7 mouse cellular contexts compared by ENCODE assay signal in the genomic region with DNA sequence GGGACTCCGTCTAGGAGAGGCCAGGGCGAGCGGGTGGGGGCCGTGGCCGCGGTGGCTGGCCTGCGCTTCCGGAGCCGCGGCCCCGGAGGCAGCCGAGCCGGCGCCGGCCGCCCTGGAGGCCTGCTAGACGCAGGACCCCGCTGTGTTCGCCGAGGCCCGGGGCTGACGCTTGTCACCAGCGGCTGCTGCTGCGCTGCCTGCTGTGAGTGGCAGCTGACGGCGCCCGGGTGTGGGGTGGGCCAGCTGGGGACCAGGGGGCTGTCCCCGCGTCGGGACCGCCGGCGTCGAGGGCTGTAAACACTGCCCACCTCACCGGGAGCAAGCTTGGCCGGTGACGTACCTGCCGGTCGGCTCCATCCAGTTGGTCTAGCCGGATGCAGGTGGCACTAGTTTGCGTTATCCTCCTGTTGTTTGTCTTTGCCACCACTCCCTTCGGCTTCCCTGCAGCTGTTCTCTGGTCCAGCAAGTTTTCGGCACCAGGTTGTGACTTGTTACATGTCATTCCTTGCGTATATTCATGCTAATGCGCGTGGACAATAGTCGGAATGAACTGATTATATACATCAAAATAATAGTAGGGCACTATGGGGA. TPM values are rescaled to one million over a fixed set of nuclear protein-coding genes. Genes with fewer than 3 reads are reported as not detected.
A peak's percentile ranks its signal among the peaks of the same experiment; 100 is the strongest.
DNase-seq lines count a peak whose midpoint lies in the region; ATAC-seq and TF ChIP-seq lines count a peak whose summit lies in the region.

No protein-coding gene starts in this region.

- TF ChIP-seq POLR2A in limb, embryonic 14.5 days (IDR thresholded peaks at IDR 0.05; ENCODE audit: borderline replicate concordance, extremely low read depth, insufficient read depth, insufficient read length): no peak

- under 1% methylated on average over 47 of the region's 47 CpGs for WGBS in neural tube, embryonic 11.5 days
- under 1% methylated on average over 43 of the region's 47 CpGs for WGBS in forebrain, embryonic 12.5 days
- under 1% methylated on average over 36 of the region's 47 CpGs for WGBS in limb, embryonic 14.5 days
- WGBS in midbrain, embryonic 15.5 days: under 1% methylated on average over 34 of the region's 47 CpGs

- no peak for DNase-seq in neural tube, embryonic 11.5 days (ENCODE audit: low spot score)
- no peak for DNase-seq in neural tube, embryonic 10.5 days (ENCODE audit: extremely low spot score, low spot score)
- DNase-seq in limb, embryonic 14.5 days (ENCODE audit: low spot score): peak; percentile 39
- no peak for DNase-seq in layer of hippocampus, adult 9-10 months (ENCODE audit: low spot score)

- H3K9me3 ChIP-seq in neural tube, embryonic 11.5 days (ENCODE audit: control insufficient read depth, low read length): no peaks in the 10 kb centered on the region
- no peaks in the 10 kb centered on the region for H3K9me3 ChIP-seq in forebrain, embryonic 12.5 days
- no peaks in the 10 kb centered on the region for H3K9me3 ChIP-seq in limb, embryonic 14.5 days (ENCODE audit: control insufficient read depth, low read length)
- H3K9me3 ChIP-seq in midbrain, embryonic 15.5 days: no peaks in the 10 kb centered on the region

- H3K4me3 ChIP-seq in neural tube, embryonic 11.5 days (ENCODE audit: low read depth, low read length): peak overlapping the region; percentile 97
- H3K4me3 ChIP-seq in forebrain, embryonic 12.5 days (replicated peaks): peak overlapping the region; percentile 89
- peak overlapping the region; percentile 94 for H3K4me3 ChIP-seq in limb, embryonic 14.5 days (replicated peaks; ENCODE audit: low read length)
- H3K4me3 ChIP-seq in midbrain, embryonic 15.5 days: peak overlapping the region; percentile 71

- peaks cover 11% of the 10 kb centered on the region; the same call in 1 of the 2 replicates for H3K4me1 ChIP-seq in neural tube, embryonic 11.5 days (ENCODE audit: control insufficient read depth, insufficient read depth, low read length)
- H3K4me1 ChIP-seq in forebrain, embryonic 12.5 days: peaks cover 20% of the 10 kb centered on the region
- peaks cover 12% of the 10 kb centered on the region for H3K4me1 ChIP-seq in limb, embryonic 14.5 days (ENCODE audit: control insufficient read depth, insufficient read depth, low read length)
- peaks cover 24% of the 10 kb centered on the region for H3K4me1 ChIP-seq in midbrain, embryonic 15.5 days

- no peaks in the 10 kb centered on the region for H3K36me3 ChIP-seq in neural tube, embryonic 11.5 days (ENCODE audit: control insufficient read depth, insufficient read depth, low read length)
- 0 out of 2 replicates have a peak, but pooled peaks cover 4% of the 10 kb centered on the region for H3K36me3 ChIP-seq in forebrain, embryonic 12.5 days (replicated peaks)
- H3K36me3 ChIP-seq in limb, embryonic 14.5 days (ENCODE audit: control insufficient read depth, insufficient read depth, low read length): 0 out of 2 replicates have a peak, but pooled peaks cover 9% of the 10 kb centered on the region
- no peaks in the 10 kb centered on the region for H3K36me3 ChIP-seq in midbrain, embryonic 15.5 days (replicated peaks)

- H3K27me3 ChIP-seq in neural tube, embryonic 11.5 days (ENCODE audit: control insufficient read depth, insufficient read depth, low read length): no peaks in the 10 kb centered on the region
- H3K27me3 ChIP-seq in forebrain, embryonic 12.5 days: no peaks in the 10 kb centered on the region
- H3K27me3 ChIP-seq in limb, embryonic 14.5 days (ENCODE audit: control insufficient read depth, insufficient read depth, low read length): no peaks in the 10 kb centered on the region
- no peaks in the 10 kb centered on the region for H3K27me3 ChIP-seq in midbrain, embryonic 15.5 days (replicated peaks)

- no peak; the same call in none of the 2 replicates for ATAC-seq in neural tube, embryonic 11.5 days (ENCODE audit: insufficient read depth, low FRiP score, low TSS enrichment)
- ATAC-seq in activated CD4-positive, CD25-positive, alpha-beta regulatory T cell, adult 4 months: peak; percentile 50
- peak; percentile 89 for ATAC-seq in forebrain, embryonic 12.5 days (ENCODE audit: low FRiP score)
- peak; percentile 75 for ATAC-seq in limb, embryonic 14.5 days (ENCODE audit: low FRiP score, low read depth)
- peak; percentile 82 for ATAC-seq in midbrain, embryonic 15.5 days (replicated peaks)

- H3K27ac ChIP-seq in neural tube, embryonic 11.5 days (ENCODE audit: low read depth, low read length): peak overlapping the region; percentile 98
- peak overlapping the region; percentile 98 for H3K27ac ChIP-seq in forebrain, embryonic 12.5 days
- H3K27ac ChIP-seq in limb, embryonic 14.5 days (replicated peaks; ENCODE audit: low read depth, low read length): peak overlapping the region; percentile 94
- peak overlapping the region; percentile 95 for H3K27ac ChIP-seq in midbrain, embryonic 15.5 days

- H3K9ac ChIP-seq in neural tube, embryonic 11.5 days (ENCODE audit: low read length): peak overlapping the region; percentile 96
- H3K9ac ChIP-seq in forebrain, embryonic 12.5 days: peak overlapping the region; percentile 97
- H3K9ac ChIP-seq in limb, embryonic 14.5 days (ENCODE audit: low read depth, low read length, severe bottlenecking): peak overlapping the region; percentile 98
- peak overlapping the region; percentile 99 for H3K9ac ChIP-seq in midbrain, embryonic 15.5 days

- H3K4me2 ChIP-seq in neural tube, embryonic 11.5 days (ENCODE audit: low read depth): peak overlapping the region; percentile 79
- H3K4me2 ChIP-seq in forebrain, embryonic 12.5 days: peak overlapping the region; percentile 71
- H3K4me2 ChIP-seq in limb, embryonic 14.5 days (replicated peaks; ENCODE audit: low read depth, low read length, severe bottlenecking): peak overlapping the region; percentile 69
- peak overlapping the region; percentile 62 for H3K4me2 ChIP-seq in midbrain, embryonic 15.5 days

RNA-seq across cellular contexts. Expression of gene Mob4, which starts 0.5 kb away (rescaled TPM):
- polyA plus RNA-seq in neural tube, embryonic 11.5 days (2014; fragmentation: Nextera tagmentation; extraction: Ambion mirVana): 141 and 145 TPM in 2 replicates
- 100 to 1,000 TPM in 1 of 2 experiments, 10 to 100 TPM in 1; 97.5 to 143 TPM for polyA plus RNA-seq in activated CD4-positive, CD25-positive, alpha-beta regulatory T cell, adult 4 months (2017; shearing (Covaris generic))
- 148 and 157 TPM in 2 replicates for polyA plus RNA-seq in forebrain, embryonic 12.5 days (2016; fragmentation: Nextera tagmentation; extraction: Ambion mirVana)
- 37.0 and 43.4 TPM in 2 replicates for polyA plus RNA-seq in limb, embryonic 14.5 days (2012; rRNA removed)
- polyA plus RNA-seq in limb, embryonic 14.5 days (2014; fragmentation: Nextera tagmentation; extraction: Ambion mirVana): 120 and 129 TPM in 2 replicates
- polyA plus RNA-seq in midbrain, embryonic 15.5 days (2015; fragmentation: Nextera tagmentation; extraction: Ambion mirVana): 165 and 174 TPM in 2 replicates

RNA-seq across cellular contexts. Expression of gene Hspd1, which starts 43.5 kb away (rescaled TPM):
- 389 and 397 TPM in 2 replicates for polyA plus RNA-seq in neural tube, embryonic 11.5 days (2014; fragmentation: Nextera tagmentation; extraction: Ambion mirVana)
- polyA plus RNA-seq in activated CD4-positive, CD25-positive, alpha-beta regulatory T cell, adult 4 months (2017; shearing (Covaris generic)): 100 to 1,000 TPM; 131 to 198 TPM
- 398 and 406 TPM in 2 replicates for polyA plus RNA-seq in forebrain, embryonic 12.5 days (2016; fragmentation: Nextera tagmentation; extraction: Ambion mirVana)
- 98.9 and 161 TPM in 2 replicates for polyA plus RNA-seq in limb, embryonic 14.5 days (2012; rRNA removed)
- polyA plus RNA-seq in limb, embryonic 14.5 days (2014; fragmentation: Nextera tagmentation; extraction: Ambion mirVana): 231 and 252 TPM in 2 replicates
- 254 and 262 TPM in 2 replicates for polyA plus RNA-seq in midbrain, embryonic 15.5 days (2015; fragmentation: Nextera tagmentation; extraction: Ambion mirVana)

RNA-seq across cellular contexts. Expression of gene Hspe1, which starts 43.6 kb away (rescaled TPM):
- 404 and 440 TPM in 2 replicates for polyA plus RNA-seq in neural tube, embryonic 11.5 days (2014; fragmentation: Nextera tagmentation; extraction: Ambion mirVana)
- polyA plus RNA-seq in activated CD4-positive, CD25-positive, alpha-beta regulatory T cell, adult 4 months (2017; shearing (Covaris generic)): 100 to 1,000 TPM; 161 to 194 TPM
- 423 and 430 TPM in 2 replicates for polyA plus RNA-seq in forebrain, embryonic 12.5 days (2016; fragmentation: Nextera tagmentation; extraction: Ambion mirVana)
- polyA plus RNA-seq in limb, embryonic 14.5 days (2012; rRNA removed): 170 and 288 TPM in 2 replicates
- 345 and 381 TPM in 2 replicates for polyA plus RNA-seq in limb, embryonic 14.5 days (2014; fragmentation: Nextera tagmentation; extraction: Ambion mirVana)
- polyA plus RNA-seq in midbrain, embryonic 15.5 days (2015; fragmentation: Nextera tagmentation; extraction: Ambion mirVana): 195 and 203 TPM in 2 replicates
